Mouse (Mus musculus): ENCODE data around the gene Ptpn13. TPM values are rescaled to one million over a fixed set of nuclear protein-coding genes. Genes with fewer than 3 reads are reported as not detected.
A peak's percentile ranks its signal among the peaks of the same experiment; 100 is the strongest.

The Ptpn13 gene
- polyA plus RNA-seq, 1 experiment = 15.9 TPM

DNA sequence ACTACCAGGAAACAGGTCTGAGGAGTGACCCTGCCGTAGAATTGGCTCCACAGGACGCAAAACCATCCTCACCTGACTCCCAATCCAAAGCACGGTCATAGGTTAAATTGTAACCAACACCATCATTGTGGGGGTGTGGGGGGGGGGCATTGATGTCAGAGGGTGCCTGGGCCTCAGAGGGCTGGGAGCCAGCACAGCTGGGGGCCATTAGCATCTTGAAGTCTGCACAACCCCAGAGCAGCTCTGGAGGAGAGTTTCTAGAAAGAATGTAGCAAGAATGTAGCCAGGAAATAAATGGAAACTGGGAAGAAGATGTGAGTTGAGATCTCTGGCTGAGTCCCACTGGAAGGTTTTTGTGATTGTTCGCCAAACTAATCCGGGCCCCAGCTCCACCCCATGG is 173.9 kb downstream of the Ptpn13 start:
- TF ChIP-seq CTCF (IDR thresholded peaks at IDR 0.05; ENCODE audit: borderline replicate concordance, extremely low read depth, insufficient read depth, insufficient read length) (no peak), POLR2A (IDR thresholded peaks at IDR 0.05; ENCODE audit: borderline replicate concordance, extremely low read depth, insufficient read depth, insufficient read length, poor library complexity, severe bottlenecking) (no peak)
- DNase-seq (ENCODE audit: low read depth) = no peak

GRCm38 (mm10) chr5:103603115-103603893 is 178.3 kb downstream of the Ptpn13 start:
- TF ChIP-seq CTCF (IDR thresholded peaks at IDR 0.05; ENCODE audit: borderline replicate concordance, extremely low read depth, insufficient read depth, insufficient read length) (no peak), POLR2A (IDR thresholded peaks at IDR 0.05; ENCODE audit: borderline replicate concordance, extremely low read depth, insufficient read depth, insufficient read length, poor library complexity, severe bottlenecking) (no peak)
- peak; percentile 64 for DNase-seq (ENCODE audit: low read depth)

GRCm38 (mm10) chr5:103605707-103606106 is 180.7 kb downstream of the Ptpn13 start:
- DNase-seq (ENCODE audit: low read depth) = no peak
- TF ChIP-seq POLR2A (IDR thresholded peaks at IDR 0.05; ENCODE audit: borderline replicate concordance, extremely low read depth, insufficient read depth, insufficient read length, poor library complexity, severe bottlenecking) = no peak
- no peak for TF ChIP-seq CTCF (IDR thresholded peaks at IDR 0.05; ENCODE audit: borderline replicate concordance, extremely low read depth, insufficient read depth, insufficient read length)

DNA sequence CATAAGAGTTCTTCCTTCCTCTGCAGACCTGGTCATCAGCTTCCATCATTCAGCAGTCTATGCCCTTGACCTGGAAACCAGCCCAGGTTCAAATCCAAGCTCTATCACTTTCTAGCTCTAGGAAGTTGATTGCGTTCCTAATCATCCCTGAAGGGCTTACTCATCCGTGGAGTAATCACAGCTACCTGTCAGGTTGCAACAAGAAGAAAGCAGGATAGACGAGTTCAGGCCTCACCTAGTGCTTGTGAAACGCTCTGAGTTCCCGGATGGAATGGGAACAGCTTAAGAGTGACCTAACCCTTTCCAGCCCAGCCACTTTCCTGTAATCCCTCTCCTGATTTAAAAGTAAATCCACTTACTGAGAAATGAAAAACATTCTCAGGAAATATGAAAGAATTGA is 185.2 kb downstream of the Ptpn13 start:
- no peak for TF ChIP-seq POLR2A (IDR thresholded peaks at IDR 0.05; ENCODE audit: borderline replicate concordance, extremely low read depth, insufficient read depth, insufficient read length, poor library complexity, severe bottlenecking)
- DNase-seq (ENCODE audit: low read depth) = no peak

DNA sequence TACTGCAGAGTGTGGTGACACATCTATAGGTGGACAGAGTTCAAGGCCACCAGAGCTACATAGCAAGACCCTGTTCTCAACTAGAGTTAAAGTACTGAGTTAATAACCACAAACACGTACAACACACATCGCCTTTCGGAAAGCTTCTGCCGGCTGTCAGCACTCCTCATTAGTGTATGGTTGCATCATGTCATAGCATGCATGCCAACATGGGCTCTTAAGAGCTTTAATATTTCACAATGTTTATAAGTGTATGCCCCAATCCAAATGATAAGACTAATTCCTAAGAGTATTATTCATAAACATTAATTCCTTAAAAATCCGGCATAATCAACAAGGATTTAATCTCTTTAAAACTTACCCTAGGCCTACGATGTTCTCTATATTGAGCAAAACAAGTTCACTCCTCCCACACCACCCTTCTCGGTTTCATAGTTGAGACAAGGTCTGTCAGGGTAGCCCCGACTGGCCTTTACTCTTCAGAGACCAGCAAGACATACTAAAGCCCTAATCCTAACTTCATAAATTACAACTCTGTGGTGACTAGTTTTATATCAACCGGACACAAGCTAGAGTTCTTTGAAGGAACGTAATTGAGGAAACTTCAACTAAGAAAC is 186.0 kb downstream of the Ptpn13 start:
- TF ChIP-seq POLR2A (IDR thresholded peaks at IDR 0.05; ENCODE audit: borderline replicate concordance, extremely low read depth, insufficient read depth, insufficient read length, poor library complexity, severe bottlenecking) = no peak
- no peak for TF ChIP-seq CTCF (IDR thresholded peaks at IDR 0.05; ENCODE audit: borderline replicate concordance, extremely low read depth, insufficient read depth, insufficient read length)
- DNase-seq (ENCODE audit: low read depth) = no peak

DNA sequence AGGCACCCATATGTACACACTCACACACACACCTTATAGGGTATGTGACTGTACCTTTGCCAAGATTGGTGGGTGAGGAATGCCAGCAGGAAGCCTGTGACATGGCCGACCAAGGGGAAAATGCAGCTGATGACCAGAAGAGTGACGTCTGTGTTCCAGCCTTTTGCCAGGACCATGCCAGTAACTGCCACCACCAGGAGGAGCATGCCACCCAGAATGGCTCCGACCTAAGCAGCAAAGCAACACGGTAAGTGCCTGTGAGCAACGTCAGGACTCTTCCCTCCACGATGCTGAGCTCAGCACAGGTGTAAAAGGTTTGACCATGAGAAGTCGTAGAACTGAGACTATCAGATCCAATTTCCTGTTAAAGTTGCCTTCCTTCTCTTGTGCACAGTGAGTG is 187.3 kb downstream of the Ptpn13 start:
- DNase-seq (ENCODE audit: low read depth) = no peak
- no peak for TF ChIP-seq CTCF (IDR thresholded peaks at IDR 0.05; ENCODE audit: borderline replicate concordance, extremely low read depth, insufficient read depth, insufficient read length)
- no peak for TF ChIP-seq POLR2A (IDR thresholded peaks at IDR 0.05; ENCODE audit: borderline replicate concordance, extremely low read depth, insufficient read depth, insufficient read length, poor library complexity, severe bottlenecking)

DNA sequence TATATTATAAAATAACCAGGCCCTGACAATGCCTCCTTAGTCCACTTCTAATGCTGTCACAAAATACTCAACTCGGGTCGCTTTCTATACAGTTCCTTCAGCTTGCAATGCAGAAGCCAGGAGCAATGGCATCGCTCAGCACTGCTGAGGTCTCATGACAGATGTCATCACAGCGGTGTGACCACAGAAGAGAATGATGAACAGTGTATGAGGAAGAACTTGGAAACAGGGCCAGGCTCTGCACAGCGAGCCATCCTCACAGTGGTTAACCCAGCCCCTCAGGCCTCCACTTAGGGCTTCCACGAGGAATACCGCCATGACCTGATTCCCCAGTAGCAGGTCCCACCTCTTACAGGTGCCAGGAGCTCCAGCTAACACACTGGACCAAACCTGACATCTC is 189.4 kb downstream of the Ptpn13 start:
- TF ChIP-seq CTCF (IDR thresholded peaks at IDR 0.05; ENCODE audit: borderline replicate concordance, extremely low read depth, insufficient read depth, insufficient read length) = no peak
- TF ChIP-seq POLR2A (IDR thresholded peaks at IDR 0.05; ENCODE audit: borderline replicate concordance, extremely low read depth, insufficient read depth, insufficient read length, poor library complexity, severe bottlenecking) = no peak
- DNase-seq (ENCODE audit: low read depth) = no peak

GRCm38 (mm10) chr5:103617191-103617590 is 192.2 kb downstream of the Ptpn13 start:
- TF ChIP-seq POLR2A (IDR thresholded peaks at IDR 0.05; ENCODE audit: borderline replicate concordance, extremely low read depth, insufficient read depth, insufficient read length, poor library complexity, severe bottlenecking) = no peak
- no peak for TF ChIP-seq CTCF (IDR thresholded peaks at IDR 0.05; ENCODE audit: borderline replicate concordance, extremely low read depth, insufficient read depth, insufficient read length)
- no peak for DNase-seq (ENCODE audit: low read depth)

DNA sequence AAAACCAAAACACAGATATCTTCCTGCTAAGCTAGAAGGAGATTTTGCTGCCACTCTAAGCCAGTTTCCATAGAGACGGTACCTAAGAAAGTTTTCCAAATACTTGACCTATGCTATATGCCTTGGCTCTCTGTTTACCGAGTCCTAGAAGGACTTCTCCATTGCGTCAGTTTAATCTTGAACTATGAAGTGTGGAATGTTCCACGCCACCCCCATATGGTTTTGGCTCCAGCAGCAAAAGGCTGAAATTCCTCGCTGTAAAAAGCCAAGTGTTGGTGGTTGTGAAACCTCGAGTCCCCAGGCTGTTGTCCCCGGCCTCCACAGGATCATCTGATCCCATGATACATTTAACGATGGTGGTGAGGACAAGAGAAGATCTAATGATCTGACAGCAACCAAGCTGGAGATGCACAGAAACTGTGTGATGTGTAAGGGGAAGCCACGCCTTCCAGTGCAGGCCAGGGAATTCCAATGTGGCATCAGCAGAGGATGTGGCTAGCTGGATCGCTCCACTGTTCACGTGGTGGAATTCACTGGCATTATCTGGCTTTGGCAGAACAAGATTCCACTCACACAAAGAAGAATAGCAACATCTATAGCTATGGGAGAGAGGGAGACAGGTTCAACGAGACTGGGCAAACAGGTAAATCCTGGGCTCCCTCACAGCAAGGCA is 195.4 kb downstream of the Ptpn13 start:
- DNase-seq (ENCODE audit: low read depth) = no peak
- no peak for TF ChIP-seq CTCF (IDR thresholded peaks at IDR 0.05; ENCODE audit: borderline replicate concordance, extremely low read depth, insufficient read depth, insufficient read length)
- no peak for TF ChIP-seq POLR2A (IDR thresholded peaks at IDR 0.05; ENCODE audit: borderline replicate concordance, extremely low read depth, insufficient read depth, insufficient read length, poor library complexity, severe bottlenecking)

GRCm38 (mm10) chr5:103622321-103622720 is 197.3 kb downstream of the Ptpn13 start:
- TF ChIP-seq CTCF (IDR thresholded peaks at IDR 0.05; ENCODE audit: borderline replicate concordance, extremely low read depth, insufficient read depth, insufficient read length) = no peak
- no peak for TF ChIP-seq POLR2A (IDR thresholded peaks at IDR 0.05; ENCODE audit: borderline replicate concordance, extremely low read depth, insufficient read depth, insufficient read length, poor library complexity, severe bottlenecking)
- peak; percentile 24 for DNase-seq (ENCODE audit: low read depth)

DNA sequence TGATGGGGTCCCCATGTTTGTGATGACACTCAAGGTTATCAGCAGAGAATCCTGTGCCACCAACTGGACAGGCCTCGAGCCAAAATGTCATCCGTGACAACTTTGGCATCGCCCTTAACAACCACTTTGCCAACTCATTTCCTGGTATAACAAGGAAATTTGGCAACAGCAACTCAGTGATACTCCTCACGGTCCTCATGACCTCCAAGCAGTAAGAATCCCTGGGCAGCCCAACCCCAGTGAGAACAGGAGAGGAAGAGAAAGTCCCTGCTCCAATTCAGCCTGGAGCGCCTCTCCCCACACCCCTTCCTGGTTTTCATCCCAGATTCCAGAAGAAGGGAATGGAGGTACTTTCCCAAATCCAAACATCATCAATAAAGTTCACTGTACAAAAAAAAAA is 199.8 kb downstream of the Ptpn13 start:
- TF ChIP-seq POLR2A (IDR thresholded peaks at IDR 0.05; ENCODE audit: borderline replicate concordance, extremely low read depth, insufficient read depth, insufficient read length, poor library complexity, severe bottlenecking) (no peak), CTCF (IDR thresholded peaks at IDR 0.05; ENCODE audit: borderline replicate concordance, extremely low read depth, insufficient read depth, insufficient read length) (no peak)
- DNase-seq (ENCODE audit: low read depth) = no peak

Measured in brain, embryonic 14.5 days (tissue).